Mouse (Mus musculus): ENCODE results near the gene Shank1. TPM values are rescaled to one million over a fixed set of nuclear protein-coding genes. Genes with fewer than 3 reads are reported as not detected.
A peak's percentile ranks its signal among the peaks of the same experiment; 100 is the strongest.

The Shank1 gene
- polyA plus RNA-seq, 2 experiments: 4.3 to 13.6 TPM

- DNase-seq (ENCODE audit: low spot score) (no peak), ATAC-seq (ENCODE audit: low FRiP score, low read depth) (0 out of 2 replicates have a peak, but pooled peaks have one; percentile 2)
- WGBS: 0% methylated on average over 26 of the region's 40 CpGs
- no peak for TF ChIP-seq POLR2A (IDR thresholded peaks at IDR 0.05; ENCODE audit: borderline replicate concordance, extremely low read depth, insufficient read depth, insufficient read length)
- H3K4me2 ChIP-seq (replicated peaks; ENCODE audit: low read depth, low read length, severe bottlenecking): peak overlapping the region; percentile 98
- H3K4me3 ChIP-seq (replicated peaks; ENCODE audit: low read length): peak overlapping the region; percentile 50
- H3K27ac ChIP-seq (replicated peaks; ENCODE audit: low read depth, low read length): no peak overlapping the region
- no peaks in the 10 kb centered on the region for H3K36me3 ChIP-seq (ENCODE audit: control insufficient read depth, insufficient read depth, low read length)
- H3K27me3 ChIP-seq (ENCODE audit: control insufficient read depth, insufficient read depth, low read length): peaks cover 4% of the 10 kb centered on the region
- H3K9ac ChIP-seq (ENCODE audit: low read depth, low read length, severe bottlenecking): peak overlapping the region; percentile 58
- H3K9me3 ChIP-seq (ENCODE audit: control insufficient read depth, low read length): no peaks in the 10 kb centered on the region
- H3K4me1 ChIP-seq (ENCODE audit: control insufficient read depth, insufficient read depth, low read length): peaks cover 40% of the 10 kb centered on the region
These were observed 328 bp downstream of the Shank1 start for GRCm38 (mm10) chr7:44310285-44310877.

DNA sequence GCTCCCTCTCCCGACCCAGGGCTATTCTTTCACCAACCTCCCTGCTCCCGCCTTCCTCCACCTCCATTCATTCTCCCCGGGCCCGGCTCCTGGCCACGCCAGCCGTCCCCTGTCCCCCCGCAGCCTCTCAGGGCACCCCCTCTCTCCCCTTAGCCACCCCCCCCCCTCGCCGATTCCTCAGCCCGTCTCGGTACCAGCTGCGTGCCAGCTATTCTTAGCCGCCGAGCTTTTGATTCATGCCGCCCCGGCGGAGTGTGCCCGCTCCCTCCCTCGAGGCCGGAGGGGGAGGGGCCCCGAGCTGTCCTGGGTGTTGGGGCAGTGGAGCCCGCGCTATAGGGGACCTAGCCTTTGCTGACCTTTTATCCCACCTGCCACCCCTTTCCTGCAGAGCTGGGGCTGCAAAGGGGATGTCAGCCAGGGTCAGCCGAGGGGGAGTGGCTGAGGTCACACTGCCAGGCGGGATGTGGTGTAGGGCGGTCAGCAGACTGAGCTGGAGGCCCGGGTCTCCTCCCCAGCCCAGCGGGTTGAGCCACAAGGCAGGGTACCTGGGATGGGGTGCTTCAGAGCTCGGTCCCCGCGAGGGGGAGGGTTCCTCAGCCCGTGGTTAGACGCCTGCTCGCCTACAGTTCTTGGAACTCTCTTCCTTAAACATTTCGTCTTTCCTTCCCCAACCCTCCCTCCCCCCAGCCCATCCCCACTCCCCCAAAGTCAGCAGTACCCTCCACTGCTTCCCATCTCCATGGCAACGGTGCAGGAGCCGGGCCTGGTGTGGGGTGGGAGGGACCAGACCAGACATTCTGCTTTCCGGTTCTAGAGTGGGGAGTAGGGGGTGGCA lies 1.0 kb downstream of the Shank1 start:
- H3K36me3 ChIP-seq (ENCODE audit: control insufficient read depth, insufficient read depth, low read length): no peaks in the 10 kb centered on the region
- peak overlapping the region; percentile 98 for H3K4me2 ChIP-seq (replicated peaks; ENCODE audit: low read depth, low read length, severe bottlenecking)
- no peak for DNase-seq (ENCODE audit: low spot score)
- peak overlapping the region; percentile 50 for H3K4me3 ChIP-seq (replicated peaks; ENCODE audit: low read length)
- no peak overlapping the region for H3K27ac ChIP-seq (replicated peaks; ENCODE audit: low read depth, low read length)
- peaks cover 34% of the 10 kb centered on the region for H3K4me1 ChIP-seq (ENCODE audit: control insufficient read depth, insufficient read depth, low read length)
- peaks cover 4% of the 10 kb centered on the region for H3K27me3 ChIP-seq (ENCODE audit: control insufficient read depth, insufficient read depth, low read length)
- no peaks in the 10 kb centered on the region for H3K9me3 ChIP-seq (ENCODE audit: control insufficient read depth, low read length)
- ATAC-seq (ENCODE audit: low FRiP score, low read depth): 0 out of 2 replicates have a peak, but pooled peaks have one; percentile 0
- TF ChIP-seq POLR2A (IDR thresholded peaks at IDR 0.05; ENCODE audit: borderline replicate concordance, extremely low read depth, insufficient read depth, insufficient read length): no peak
- under 1% methylated on average over 37 of the region's 38 CpGs for WGBS
- H3K9ac ChIP-seq (ENCODE audit: low read depth, low read length, severe bottlenecking): peak overlapping the region; percentile 58

DNA sequence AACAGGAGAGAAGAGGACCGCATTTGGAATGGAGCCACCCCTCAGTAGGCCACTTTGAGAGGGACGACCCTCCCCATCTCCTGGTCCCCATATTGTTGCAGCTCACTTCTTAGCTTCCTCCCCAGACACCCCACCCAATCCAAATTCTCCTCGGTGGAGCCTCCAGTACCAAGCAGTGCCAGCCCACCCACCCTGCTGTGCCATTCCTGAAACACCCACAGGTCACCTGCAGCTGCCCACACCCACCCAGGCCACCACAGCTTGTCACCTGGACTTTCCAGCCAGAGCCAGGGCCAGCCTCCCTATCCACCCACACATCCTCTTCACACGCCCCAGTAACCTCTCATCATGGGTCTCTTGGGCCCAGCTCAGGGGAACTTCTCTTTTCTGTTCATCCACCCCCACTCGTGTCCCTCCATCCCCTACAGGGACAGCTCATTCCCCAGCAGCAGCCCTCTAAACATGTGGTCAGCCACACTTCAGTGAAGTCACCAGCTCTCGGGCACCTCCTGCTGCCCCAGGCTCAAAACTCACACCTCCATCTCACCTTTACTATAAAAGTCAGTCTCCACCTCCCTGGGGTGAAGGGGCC lies 1.8 kb downstream of the Shank1 start:
- H3K9ac ChIP-seq (ENCODE audit: low read depth, low read length, severe bottlenecking): no peak overlapping the region
- no peak for TF ChIP-seq POLR2A (IDR thresholded peaks at IDR 0.05; ENCODE audit: borderline replicate concordance, extremely low read depth, insufficient read depth, insufficient read length)
- WGBS: 10% methylated on average over 6 of the region's 6 CpGs
- no peaks in the 10 kb centered on the region for H3K9me3 ChIP-seq (ENCODE audit: control insufficient read depth, low read length)
- ATAC-seq (ENCODE audit: low FRiP score, low read depth) (no peak), DNase-seq (ENCODE audit: low spot score) (no peak)
- peaks cover 4% of the 10 kb centered on the region for H3K27me3 ChIP-seq (ENCODE audit: control insufficient read depth, insufficient read depth, low read length)
- no peaks in the 10 kb centered on the region for H3K36me3 ChIP-seq (ENCODE audit: control insufficient read depth, insufficient read depth, low read length)
- peaks cover 27% of the 10 kb centered on the region for H3K4me1 ChIP-seq (ENCODE audit: control insufficient read depth, insufficient read depth, low read length)
- H3K4me3 ChIP-seq (replicated peaks; ENCODE audit: low read length): 0 out of 2 replicates have a peak overlapping the region, but pooled peaks have one; percentile 2
- H3K27ac ChIP-seq (replicated peaks; ENCODE audit: low read depth, low read length): no peak overlapping the region
- peak overlapping the region; percentile 98; the same call in 1 of the 2 replicates for H3K4me2 ChIP-seq (replicated peaks; ENCODE audit: low read depth, low read length, severe bottlenecking)

DNA sequence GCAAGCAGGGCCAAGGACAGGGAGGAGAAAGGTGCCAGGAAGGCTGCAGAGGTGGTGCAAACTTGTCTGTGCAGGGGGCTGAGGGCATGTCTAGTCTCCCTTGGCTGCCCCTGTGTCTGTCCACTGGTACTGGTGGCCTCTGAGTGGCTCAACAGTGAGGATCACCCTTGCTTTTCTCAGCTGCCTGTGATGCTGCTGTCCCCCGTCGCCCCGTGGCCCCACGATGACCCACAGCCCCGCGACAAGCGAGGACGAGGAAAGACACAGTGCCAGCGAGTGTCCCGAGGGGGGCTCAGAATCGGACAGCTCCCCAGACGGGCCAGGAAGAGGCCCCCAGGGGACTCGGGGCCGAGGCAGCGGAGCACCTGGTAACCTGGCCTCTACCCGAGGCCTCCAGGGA lies 2.4 kb downstream of the Shank1 start:
- ATAC-seq (ENCODE audit: low FRiP score, low read depth): no peak
- Histone ChIP-seq H3K27ac (replicated peaks; ENCODE audit: low read depth, low read length) (no peak overlapping the region), H3K36me3 (ENCODE audit: control insufficient read depth, insufficient read depth, low read length) (peaks cover 3% of the 10 kb centered on the region; the same call in 1 of the 2 replicates), H3K27me3 (ENCODE audit: control insufficient read depth, insufficient read depth, low read length) (peaks cover 4% of the 10 kb centered on the region), H3K9me3 (ENCODE audit: control insufficient read depth, low read length) (no peaks in the 10 kb centered on the region), H3K9ac (ENCODE audit: low read depth, low read length, severe bottlenecking) (no peak overlapping the region), H3K4me1 (ENCODE audit: control insufficient read depth, insufficient read depth, low read length) (peaks cover 20% of the 10 kb centered on the region), H3K4me3 (replicated peaks; ENCODE audit: low read length) (no peak overlapping the region), H3K4me2 (replicated peaks; ENCODE audit: low read depth, low read length, severe bottlenecking) (no peak overlapping the region)
- TF ChIP-seq POLR2A (IDR thresholded peaks at IDR 0.05; ENCODE audit: borderline replicate concordance, extremely low read depth, insufficient read depth, insufficient read length): no peak
- 49% methylated on average over 8 of the region's 16 CpGs for WGBS
- DNase-seq (ENCODE audit: low spot score): no peak

DNA sequence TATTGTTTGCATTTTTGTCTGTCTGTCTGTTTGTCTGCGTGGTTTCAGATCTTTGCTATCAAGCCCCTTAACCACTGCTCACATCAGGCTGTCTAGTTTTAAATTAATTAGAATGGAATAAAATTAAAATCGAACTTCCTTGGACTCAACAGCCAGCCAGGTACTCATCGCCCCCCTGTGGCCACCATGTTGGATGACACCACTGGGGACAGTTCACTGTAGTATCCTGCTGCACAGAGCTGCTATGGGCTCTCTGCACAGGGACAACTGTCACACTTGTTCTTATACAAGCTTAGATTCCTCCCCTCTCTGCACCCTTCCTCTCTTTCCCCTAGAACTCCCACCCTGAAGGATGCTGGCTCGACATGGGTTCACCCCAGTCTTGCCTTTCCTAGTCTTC lies 7.9 kb downstream of the Shank1 start:
- no peaks in the 10 kb centered on the region for H3K4me1 ChIP-seq (ENCODE audit: control insufficient read depth, insufficient read depth, low read length)
- H3K9ac ChIP-seq (ENCODE audit: low read depth, low read length, severe bottlenecking): no peak overlapping the region
- H3K27me3 ChIP-seq (ENCODE audit: control insufficient read depth, insufficient read depth, low read length): no peaks in the 10 kb centered on the region; the same call in 1 of the 2 replicates
- H3K9me3 ChIP-seq (ENCODE audit: control insufficient read depth, low read length): no peaks in the 10 kb centered on the region
- no peak overlapping the region for H3K27ac ChIP-seq (replicated peaks; ENCODE audit: low read depth, low read length)
- H3K36me3 ChIP-seq (ENCODE audit: control insufficient read depth, insufficient read depth, low read length): peaks cover 3% of the 10 kb centered on the region; the same call in 1 of the 2 replicates
- no peak overlapping the region for H3K4me3 ChIP-seq (replicated peaks; ENCODE audit: low read length)
- DNase-seq (ENCODE audit: low spot score) (no peak), ATAC-seq (ENCODE audit: low FRiP score, low read depth) (no peak)
- no peak for TF ChIP-seq POLR2A (IDR thresholded peaks at IDR 0.05; ENCODE audit: borderline replicate concordance, extremely low read depth, insufficient read depth, insufficient read length)
- no peak overlapping the region for H3K4me2 ChIP-seq (replicated peaks; ENCODE audit: low read depth, low read length, severe bottlenecking)
- 37% methylated on average over 4 of the region's 4 CpGs for WGBS

Measured in limb, embryonic 14.5 days (tissue).